In genomic region chr6:52027181-52027580, GRCm38 (mm10) we compare ENCODE assay signal across 23 mouse cellular contexts.
"Had no signal": no experiment of that assay in that cellular context is flagged by ENCODE, and none has a peak within 500 bp of the region (broad histone marks: within the 10 kb centered on the region; RNA-seq: fewer than 3 reads in every experiment).

No protein-coding gene starts in this region.

- DNase-seq: gastrocnemius, postnatal 14 days; gastrocnemius, postnatal 36 days; heart, adult 11 months; heart, adult 2 months; heart, postnatal 14 days; heart, postnatal 36 days; kidney, adult 11 months; kidney, adult 2 months; kidney, postnatal 14 days; kidney, postnatal 36 days; left cerebral cortex, postnatal 4 days; liver, embryonic 13.5 days had no signal

- H3K9me3 ChIP-seq: heart, embryonic 13.5 days; heart, embryonic 15.5 days; hindbrain, embryonic 13.5 days; hindbrain, embryonic 15.5 days; kidney, embryonic 15.5 days; limb, embryonic 15.5 days; liver, embryonic 13.5 days; liver, embryonic 15.5 days had no signal

- H3K36me3 ChIP-seq: heart, embryonic 13.5 days; heart, embryonic 15.5 days; hindbrain, embryonic 13.5 days; hindbrain, embryonic 15.5 days; kidney, embryonic 15.5 days; limb, embryonic 13.5 days; limb, embryonic 15.5 days; liver, embryonic 13.5 days; liver, embryonic 15.5 days had no signal

- H3K27me3 ChIP-seq: heart, embryonic 13.5 days; heart, embryonic 15.5 days; hindbrain, embryonic 13.5 days; hindbrain, embryonic 15.5 days; kidney, embryonic 15.5 days; limb, embryonic 13.5 days; limb, embryonic 15.5 days; liver, embryonic 13.5 days; liver, embryonic 15.5 days had no signal

- H3K4me3 ChIP-seq: heart, adult 2 months; heart, embryonic 13.5 days; heart, embryonic 15.5 days; hindbrain, embryonic 13.5 days; hindbrain, embryonic 15.5 days; kidney, embryonic 15.5 days; layer of hippocampus, adult 2 months; limb, embryonic 13.5 days; limb, embryonic 15.5 days; liver, embryonic 13.5 days; liver, embryonic 15.5 days had no signal

- H3K4me1 ChIP-seq: heart, embryonic 15.5 days; hindbrain, embryonic 13.5 days; hindbrain, embryonic 15.5 days; limb, embryonic 15.5 days; liver, embryonic 15.5 days had no signal

- H3K9ac ChIP-seq: heart, embryonic 13.5 days; heart, embryonic 15.5 days; hindbrain, embryonic 13.5 days; hindbrain, embryonic 15.5 days; kidney, embryonic 15.5 days; limb, embryonic 13.5 days; limb, embryonic 15.5 days; liver, embryonic 13.5 days; liver, embryonic 15.5 days had no signal

- H3K27ac ChIP-seq: heart, adult 2 months; heart, embryonic 13.5 days; heart, embryonic 15.5 days; hindbrain, embryonic 13.5 days; hindbrain, embryonic 15.5 days; hindbrain, postnatal 0 days; kidney, embryonic 15.5 days; kidney, postnatal 0 days; layer of hippocampus, adult 2 months; limb, embryonic 13.5 days; limb, embryonic 15.5 days; liver, embryonic 13.5 days; liver, embryonic 15.5 days had no signal
